Comparison of ENCODE assay signal across 9 mouse cellular contexts in the genomic region with DNA sequence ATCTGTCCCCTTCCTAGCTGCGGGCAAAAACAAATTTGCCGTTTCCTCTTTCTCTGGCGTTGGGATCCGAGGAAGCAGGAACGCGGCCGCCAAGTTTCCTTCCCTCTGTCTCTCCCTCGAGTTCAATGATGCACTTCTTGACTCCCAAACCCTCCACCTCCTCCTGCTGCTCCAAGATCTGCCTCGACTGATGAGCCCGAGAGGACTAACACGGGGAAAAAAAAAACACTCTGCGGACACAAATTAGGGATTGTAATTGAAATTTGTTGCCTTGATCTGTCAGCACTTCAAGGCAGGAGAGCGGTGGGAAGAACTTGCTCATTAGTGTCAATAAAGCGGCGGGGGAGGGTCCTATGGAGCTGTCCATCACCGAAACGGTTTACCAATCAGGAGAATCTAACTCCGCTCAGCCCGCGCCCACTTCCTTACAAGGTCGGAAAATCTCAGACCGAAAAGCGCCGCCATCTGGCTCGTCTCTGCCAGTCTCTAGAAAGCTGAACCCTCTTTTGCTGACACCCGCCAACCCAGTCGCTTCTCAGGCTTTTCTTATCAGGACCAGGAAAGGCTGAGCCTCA. TPM values are rescaled to one million over a fixed set of nuclear protein-coding genes. Genes with fewer than 3 reads are reported as not detected.
DNase-seq lines count a peak whose midpoint lies in the region; ATAC-seq and TF ChIP-seq lines count a peak whose summit lies in the region.
"Had no signal": no experiment of that assay in that cellular context is flagged by ENCODE, and none has a peak within 500 bp of the region (broad histone marks: within the 10 kb centered on the region; RNA-seq: fewer than 3 reads in every experiment).

A gene (minus strand): TSS at position 300 of the 575 bp plus-strand sequence.

- peaks cover 77% of the 10 kb centered on the region for H3K27me3 ChIP-seq in hindbrain, embryonic 12.5 days
- peaks cover 86% of the 10 kb centered on the region for H3K27me3 ChIP-seq in liver, embryonic 11.5 days (replicated peaks; ENCODE audit: control insufficient read depth, insufficient read depth, low read length)
- peaks cover 60% of the 10 kb centered on the region for H3K27me3 ChIP-seq in midbrain, postnatal 0 days (ENCODE audit: insufficient read depth, low read length)

- TF ChIP-seq CTCF in layer of hippocampus, adult 2 months (conservative IDR thresholded peaks at IDR 0.05): 0 out of 2 replicates have a peak, but pooled peaks have one; percentile 16
- 0 out of 2 replicates have a peak, but pooled peaks have one; percentile 26 for TF ChIP-seq CTCF in bone marrow macrophage, adult 2 months (IDR thresholded peaks at IDR 0.05; ENCODE audit: low read depth, low read length)
- peak; percentile 51 for TF ChIP-seq CTCF in midbrain, postnatal 0 days (IDR thresholded peaks at IDR 0.05)

- no peak within 1 kb of the TSS for H3K27ac ChIP-seq in layer of hippocampus, adult 2 months
- no peak within 1 kb of the TSS for H3K27ac ChIP-seq in bone marrow macrophage, adult 2 months (ENCODE audit: insufficient read depth, low read depth, low read length)
- H3K27ac ChIP-seq in hindbrain, embryonic 12.5 days: 0 out of 2 replicates have a peak within 1 kb of the TSS, but pooled peaks have one; percentile 48
- H3K27ac ChIP-seq in liver, embryonic 11.5 days (ENCODE audit: low read depth, low read length): no peak within 1 kb of the TSS
- no peak within 1 kb of the TSS for H3K27ac ChIP-seq in midbrain, postnatal 0 days (ENCODE audit: low read depth, low read length)

- WGBS in hindbrain, embryonic 12.5 days: under 1% methylated on average over 27 of the region's 27 CpGs
- WGBS in liver, embryonic 11.5 days: under 1% methylated on average over 27 of the region's 27 CpGs
- under 1% methylated on average over 27 of the region's 27 CpGs for WGBS in midbrain, postnatal 0 days

- H3K4me2 ChIP-seq in hindbrain, embryonic 12.5 days (replicated peaks): peak within 1 kb of the TSS; percentile 68
- H3K4me2 ChIP-seq in liver, embryonic 11.5 days: peak within 1 kb of the TSS; percentile 60
- peak within 1 kb of the TSS; percentile 63 for H3K4me2 ChIP-seq in midbrain, postnatal 0 days (ENCODE audit: low read depth, low read length, poor library complexity, severe bottlenecking)

- peak within 1 kb of the TSS; percentile 30 for H3K4me3 ChIP-seq in layer of hippocampus, adult 2 months
- peak within 1 kb of the TSS; percentile 37 for H3K4me3 ChIP-seq in bone marrow macrophage, adult 2 months (ENCODE audit: insufficient read depth, low read length)
- peak within 1 kb of the TSS; percentile 47 for H3K4me3 ChIP-seq in hindbrain, embryonic 12.5 days
- H3K4me3 ChIP-seq in liver, embryonic 11.5 days (ENCODE audit: low read depth, low read length): peak within 1 kb of the TSS; percentile 45
- H3K4me3 ChIP-seq in midbrain, postnatal 0 days (ENCODE audit: low read depth, low read length): peak within 1 kb of the TSS; percentile 40

- no peaks in the 10 kb centered on the region for H3K36me3 ChIP-seq in hindbrain, embryonic 12.5 days
- H3K36me3 ChIP-seq in liver, embryonic 11.5 days (ENCODE audit: control insufficient read depth, insufficient read depth, low read length): no peaks in the 10 kb centered on the region
- no peaks in the 10 kb centered on the region for H3K36me3 ChIP-seq in midbrain, postnatal 0 days (ENCODE audit: insufficient read depth, low read length)

- peak within 1 kb of the TSS; percentile 60 for H3K9ac ChIP-seq in hindbrain, embryonic 12.5 days
- H3K9ac ChIP-seq in liver, embryonic 11.5 days (ENCODE audit: low read depth, low read length): no peak within 1 kb of the TSS
- H3K9ac ChIP-seq in midbrain, postnatal 0 days (replicated peaks; ENCODE audit: low read length, poor library complexity, severe bottlenecking): no peak within 1 kb of the TSS; the same call in 1 of the 2 replicates

- no peak for TF ChIP-seq POLR2A in bone marrow macrophage, adult 2 months (IDR thresholded peaks at IDR 0.05; ENCODE audit: borderline replicate concordance, low read depth, low read length)

- no peaks in the 10 kb centered on the region for H3K4me1 ChIP-seq in bone marrow macrophage, adult 2 months (ENCODE audit: control insufficient read depth, insufficient read depth, low read length)
- peaks cover 17% of the 10 kb centered on the region for H3K4me1 ChIP-seq in hindbrain, embryonic 12.5 days
- H3K4me1 ChIP-seq in liver, embryonic 11.5 days (replicated peaks; ENCODE audit: control insufficient read depth, insufficient read depth, low read length): peaks cover 8% of the 10 kb centered on the region
- peaks cover 4% of the 10 kb centered on the region; the same call in 1 of the 2 replicates for H3K4me1 ChIP-seq in midbrain, postnatal 0 days (ENCODE audit: insufficient read depth, low read length)

- no peaks in the 10 kb centered on the region for H3K9me3 ChIP-seq in hindbrain, embryonic 12.5 days (replicated peaks)
- no peaks in the 10 kb centered on the region for H3K9me3 ChIP-seq in liver, embryonic 11.5 days (ENCODE audit: control insufficient read depth, low read length)
- H3K9me3 ChIP-seq in midbrain, postnatal 0 days (ENCODE audit: low read length): no peaks in the 10 kb centered on the region

- peak; percentile 86 for ATAC-seq in hindbrain, embryonic 12.5 days (ENCODE audit: low FRiP score)
- 0 out of 2 replicates have a peak, but pooled peaks have one; percentile 19 for ATAC-seq in liver, embryonic 11.5 days (replicated peaks; ENCODE audit: low FRiP score)
- ATAC-seq in midbrain, postnatal 0 days (ENCODE audit: low FRiP score): peak; percentile 59; the same call in 1 of the 2 replicates

- DNase-seq in layer of hippocampus, adult 2 months (ENCODE audit: low spot score in 2 of 2): no peak
- no peak for DNase-seq in layer of hippocampus, postnatal 14 days (ENCODE audit: low spot score in 2 of 2)
- peak; percentile 71 for DNase-seq in gastrocnemius, adult 18-20 months (ENCODE audit: low spot score)
- peak; percentile 55 for DNase-seq in liver, embryonic 11.5 days (ENCODE audit: low spot score)
- peak; percentile 89 for DNase-seq in midbrain, postnatal 0 days (ENCODE audit: low spot score)
- DNase-seq in spleen, adult 12 weeks (ENCODE audit: low spot score): no peak

RNA-seq across cellular contexts. Expression of the gene that starts here (rescaled TPM):
- 1 to 10 TPM; 1.3 to 1.8 TPM for total RNA-seq in layer of hippocampus, adult 2 months (2021)
- total RNA-seq in layer of hippocampus, postnatal 14 days (2021): 1 to 10 TPM; 2.5 to 3.6 TPM
- 0.17 TPM in 1 of 2 replicates, not detected in the other for polyA plus RNA-seq in bone marrow macrophage, adult 2 months (2012; ENCODE audit: insufficient read depth, insufficient read length, missing spikeins)
- under 1 TPM; 0.43 to 0.50 TPM for total RNA-seq in gastrocnemius, adult 18-20 months (2021)
- 4.1 and 6.2 TPM in 2 replicates for polyA plus RNA-seq in hindbrain, embryonic 12.5 days (2016; fragmentation: Nextera tagmentation; extraction: Ambion mirVana)
- polyA plus RNA-seq in liver, embryonic 11.5 days (2014; fragmentation: Nextera tagmentation; extraction: Ambion mirVana): 0.88 and 1.6 TPM in 2 replicates
- 5.4 and 9.3 TPM in 2 replicates for total RNA-seq in midbrain, postnatal 0 days (2014; rRNA removed)
- polyA plus RNA-seq in midbrain, postnatal 0 days (2015; fragmentation: Nextera tagmentation; extraction: Ambion mirVana): 1.8 and 1.9 TPM in 2 replicates
- total RNA-seq: MEL had no signal

Comparison
In these comparisons a context has a peak if more than half of its experiments do, and no peak if none do; other contexts are left out.
1. Peak in DNase-seq in gastrocnemius, adult 18-20 months; RNA of the gene not detected or under 1 TPM.
2. DNase-seq: peak in liver, embryonic 11.5 days (single experiment) and midbrain, postnatal 0 days (single experiment); none in layer of hippocampus, adult 2 months (0 of 2), layer of hippocampus, postnatal 14 days (0 of 2) and spleen, adult 12 weeks (single experiment).
3. ATAC-seq: peak in every context shown above with its lines; median percentile 86 in hindbrain, embryonic 12.5 days; 59 in midbrain, postnatal 0 days; 19 in liver, embryonic 11.5 days.
4. Peak in every context shown above with its lines, with median percentiles within 50 percentile points of each other: H3K4me3 ChIP-seq, CTCF ChIP-seq and H3K4me2 ChIP-seq.